Mouse (Mus musculus): ENCODE results near the gene Ndufb10.
"Not testable (repeated sequence)": the region's sequence is repeated elsewhere in the genome, so short reads cannot be mapped to it uniquely, and the experiment has no call there.

The Ndufb10 gene

DNA sequence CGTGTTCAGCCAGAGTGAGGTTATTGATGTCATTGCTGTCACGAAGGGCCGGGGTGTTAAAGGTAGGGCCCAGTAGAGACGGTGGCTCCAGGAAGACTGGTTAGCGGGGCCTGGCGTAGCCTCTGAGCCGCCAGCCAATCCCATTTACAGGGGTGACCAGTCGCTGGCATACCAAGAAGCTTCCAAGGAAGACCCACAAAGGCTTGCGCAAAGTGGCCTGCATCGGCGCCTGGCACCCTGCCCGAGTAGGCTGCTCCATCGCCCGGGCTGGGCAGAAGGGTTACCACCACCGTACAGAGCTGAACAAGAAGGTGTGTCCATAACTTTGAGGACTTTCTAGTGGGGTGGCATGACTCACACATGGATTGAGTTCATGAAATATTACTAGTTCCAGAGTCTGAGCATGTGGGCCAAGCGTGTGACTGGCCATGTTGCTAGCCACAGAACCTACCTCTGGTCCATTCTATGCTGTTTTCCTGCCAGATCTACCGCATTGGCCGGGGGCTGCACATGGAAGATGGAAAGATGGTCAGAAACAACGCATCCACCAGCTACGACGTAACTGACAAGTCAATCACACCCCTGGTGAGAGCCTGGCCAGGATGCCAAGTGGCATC is 9.3 kb upstream of the Ndufb10 start:
- DNase-seq, result peak; percentile 24

DNA sequence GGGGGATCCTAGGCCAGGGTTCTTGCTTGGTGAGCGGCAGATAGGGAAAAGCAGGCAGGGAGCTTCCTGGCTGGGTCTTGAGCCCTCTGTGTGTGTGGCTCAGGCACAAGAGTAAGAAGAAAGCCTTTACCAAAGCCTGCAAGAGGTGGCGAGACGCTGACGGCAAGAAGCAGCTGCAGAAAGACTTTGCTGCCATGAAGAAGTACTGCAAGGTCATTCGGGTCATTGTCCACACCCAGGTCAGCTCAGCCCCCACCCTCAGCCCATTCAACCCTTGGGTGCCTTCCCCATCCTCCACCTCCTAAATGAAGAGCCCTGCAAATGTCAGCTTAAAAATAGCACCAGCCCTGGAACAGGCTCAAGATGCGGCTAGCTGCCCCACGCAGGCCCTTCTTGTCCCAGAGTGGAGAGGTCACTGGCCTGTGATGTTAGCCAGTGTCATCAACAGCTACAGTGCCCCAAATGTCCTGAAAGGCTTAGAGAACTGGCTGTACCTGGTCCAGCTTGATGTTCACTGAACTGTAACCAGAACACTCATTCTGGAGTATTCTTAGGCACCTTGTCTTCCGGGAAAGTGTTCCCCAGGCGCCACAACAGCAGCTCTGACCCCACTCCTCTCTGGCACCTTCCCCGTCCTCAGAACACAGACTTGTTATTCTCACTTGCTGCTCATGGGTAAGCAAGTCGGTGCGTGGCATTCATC is 8.1 kb upstream of the Ndufb10 start:
- peak; percentile 67 for DNase-seq

DNA sequence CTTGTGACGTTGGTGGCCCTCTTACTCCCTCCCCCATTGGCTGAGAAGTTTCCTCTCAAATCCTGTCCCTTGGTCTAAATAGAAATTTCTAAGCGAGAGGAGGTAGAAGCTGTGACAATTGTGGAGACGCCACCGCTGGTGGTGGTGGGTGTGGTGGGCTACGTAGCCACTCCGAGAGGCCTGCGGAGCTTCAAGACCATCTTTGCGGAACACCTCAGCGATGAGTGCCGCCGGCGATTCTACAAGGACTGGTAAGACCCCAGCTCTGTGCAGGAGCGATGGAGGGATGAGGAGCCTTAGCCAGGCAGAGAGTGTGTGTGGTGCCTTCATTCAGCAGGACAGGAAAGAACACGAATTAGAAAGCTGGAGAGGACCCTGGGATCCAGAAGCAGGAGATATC is 6.5 kb upstream of the Ndufb10 start:
- DNase-seq, result no peak

DNA sequence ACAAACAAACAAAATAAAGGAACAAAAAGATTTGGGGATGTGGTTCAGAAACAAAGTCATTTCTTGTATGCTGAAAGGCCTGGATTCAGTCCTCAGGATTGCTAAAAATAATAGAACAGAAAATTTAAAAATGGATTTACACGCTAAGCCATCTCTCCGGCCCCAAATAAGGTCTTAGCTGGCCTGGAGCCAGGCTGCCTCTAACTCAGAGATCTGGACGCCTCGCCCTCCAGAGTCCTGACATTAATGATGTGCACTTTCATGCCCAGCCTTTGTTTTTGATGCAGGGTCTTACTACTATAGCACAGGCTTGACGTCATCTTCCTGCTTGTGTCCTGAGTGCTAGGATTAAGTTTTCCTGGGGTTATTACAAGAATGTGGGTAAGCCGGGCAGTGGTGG is 4.8 kb upstream of the Ndufb10 start:
- DNase-seq, result no peak

DNA sequence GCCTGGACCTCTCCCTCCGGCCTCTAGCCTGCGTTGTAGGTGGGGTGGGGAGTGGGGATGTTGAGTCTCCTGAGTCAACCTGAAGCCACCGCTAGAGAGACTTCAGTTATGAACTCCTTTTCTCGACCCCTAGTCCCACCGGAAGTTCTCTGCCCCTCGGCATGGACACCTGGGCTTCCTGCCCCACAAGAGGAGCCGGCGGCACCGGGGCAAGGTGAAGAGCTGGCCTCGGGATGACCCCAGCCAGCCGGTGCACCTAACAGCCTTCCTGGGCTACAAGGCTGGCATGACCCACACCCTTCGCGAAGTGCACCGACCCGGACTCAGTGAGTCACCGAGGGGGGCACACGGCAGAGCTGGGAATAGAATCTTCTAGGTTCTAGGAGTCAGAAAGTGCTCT is 3.9 kb upstream of the Ndufb10 start:
- no peak for DNase-seq

DNA sequence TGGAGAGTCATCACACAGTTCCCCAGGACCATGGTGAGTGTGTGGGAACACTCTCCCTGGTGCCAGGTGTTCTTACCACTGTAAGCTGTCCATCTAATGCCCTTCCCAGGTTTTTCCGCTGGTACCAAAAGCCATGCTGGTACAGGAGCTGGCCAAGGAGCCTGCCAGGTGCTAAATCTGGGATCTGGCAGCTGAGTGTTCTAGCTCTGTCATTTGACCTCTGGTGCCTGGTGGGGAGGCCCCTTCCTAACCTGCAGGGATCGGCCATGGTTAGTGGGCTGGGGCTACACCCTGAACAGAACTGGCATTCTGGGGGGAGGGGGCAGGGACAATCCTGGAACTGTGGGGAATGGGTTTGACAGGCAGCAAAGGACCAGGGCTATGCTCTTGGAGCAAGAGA is 3.3 kb upstream of the Ndufb10 start, which contains the start of gene Rpl3l:
TSS of gene Rpl3l (plus strand) at position 203 of the 400 bp plus-strand sequence.
- no peak for DNase-seq

DNA sequence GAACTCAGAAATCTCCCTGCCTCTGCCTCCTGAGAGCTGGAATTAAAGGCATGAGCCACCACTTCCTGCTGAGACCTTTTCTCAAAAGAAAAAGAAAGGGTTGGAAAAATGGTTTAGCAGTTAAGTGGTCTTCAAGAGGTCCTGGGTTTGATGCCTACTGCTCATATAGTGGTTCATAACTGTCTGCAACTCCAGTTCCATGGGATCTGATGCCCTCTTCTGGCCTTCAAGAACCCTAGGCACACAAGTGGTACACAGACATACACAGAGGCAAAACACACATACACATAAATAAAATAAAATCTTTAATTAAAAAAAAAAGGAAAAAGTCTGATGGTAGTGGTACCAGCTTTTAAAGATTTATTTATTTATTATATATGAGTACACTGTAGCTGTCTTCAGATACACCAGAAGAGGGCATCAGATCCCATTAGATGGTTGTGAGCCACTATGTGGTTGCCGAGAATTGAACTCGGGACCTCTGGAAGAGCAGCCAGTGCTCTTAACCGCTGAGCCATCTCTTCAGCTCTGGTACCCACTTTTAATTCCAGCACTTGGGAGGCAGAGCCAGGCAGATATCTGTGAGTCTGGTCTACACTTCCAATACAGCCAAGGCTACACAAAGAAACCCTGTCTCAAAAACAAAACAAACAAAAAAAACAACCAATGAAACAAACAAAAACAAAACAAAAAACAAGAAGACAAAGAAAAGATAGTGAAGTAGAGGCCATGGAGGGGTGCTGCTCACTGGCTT is 1.5 kb upstream of the Ndufb10 start:
- peak; percentile 9 for DNase-seq

DNA sequence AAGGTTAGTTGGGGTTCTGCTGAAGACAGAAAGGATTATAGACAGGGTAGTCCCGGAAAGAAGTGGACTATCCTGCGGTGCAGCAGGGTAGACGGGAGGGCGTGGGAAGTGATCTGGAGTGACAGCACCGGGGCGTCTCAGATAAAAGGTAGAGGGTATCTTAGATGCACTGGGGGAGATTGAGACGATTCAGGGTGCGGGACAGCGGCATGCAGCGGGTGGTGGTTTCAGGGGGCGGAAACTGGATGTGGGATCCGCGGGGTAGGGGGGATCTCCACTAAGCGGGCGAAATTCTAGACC is 447 bp downstream of the Ndufb10 start:
- DNase-seq, result no peak

DNA sequence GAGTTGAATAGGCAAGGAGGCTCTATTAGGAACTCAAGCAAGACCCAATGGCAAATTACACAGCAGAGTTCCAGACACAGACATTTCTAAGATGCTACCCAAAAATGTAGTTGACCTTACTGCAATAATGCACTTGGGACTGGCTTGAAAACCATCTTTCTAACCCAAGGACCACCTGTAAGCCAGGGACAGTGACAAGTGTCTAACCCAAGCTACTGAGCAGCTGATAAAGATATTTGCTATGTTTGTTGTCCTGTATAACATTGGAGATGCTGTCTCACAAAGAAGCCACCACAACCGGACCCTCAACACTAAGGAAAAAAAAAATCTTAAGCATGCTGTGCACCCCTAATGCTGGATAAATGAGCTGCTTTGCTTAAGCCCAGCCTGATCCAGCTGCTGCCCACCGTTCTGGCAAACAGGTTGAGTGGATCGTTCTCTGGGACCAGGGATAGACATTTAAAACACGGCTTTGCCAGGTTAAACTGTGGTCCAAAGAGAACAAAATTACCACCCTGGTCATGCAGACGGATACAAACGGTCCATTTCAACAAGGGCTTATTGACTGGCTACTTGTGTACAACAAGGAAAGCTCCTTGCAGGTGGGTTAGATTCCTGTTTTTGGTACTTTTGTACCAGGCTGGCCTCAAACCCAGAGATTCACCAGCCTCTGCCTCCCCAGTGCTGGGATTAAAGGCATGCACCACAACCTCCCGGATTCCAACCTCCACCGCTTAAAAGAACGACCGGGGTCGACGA is 977 bp downstream of the Ndufb10 start:
- DNase-seq, result no peak

DNA sequence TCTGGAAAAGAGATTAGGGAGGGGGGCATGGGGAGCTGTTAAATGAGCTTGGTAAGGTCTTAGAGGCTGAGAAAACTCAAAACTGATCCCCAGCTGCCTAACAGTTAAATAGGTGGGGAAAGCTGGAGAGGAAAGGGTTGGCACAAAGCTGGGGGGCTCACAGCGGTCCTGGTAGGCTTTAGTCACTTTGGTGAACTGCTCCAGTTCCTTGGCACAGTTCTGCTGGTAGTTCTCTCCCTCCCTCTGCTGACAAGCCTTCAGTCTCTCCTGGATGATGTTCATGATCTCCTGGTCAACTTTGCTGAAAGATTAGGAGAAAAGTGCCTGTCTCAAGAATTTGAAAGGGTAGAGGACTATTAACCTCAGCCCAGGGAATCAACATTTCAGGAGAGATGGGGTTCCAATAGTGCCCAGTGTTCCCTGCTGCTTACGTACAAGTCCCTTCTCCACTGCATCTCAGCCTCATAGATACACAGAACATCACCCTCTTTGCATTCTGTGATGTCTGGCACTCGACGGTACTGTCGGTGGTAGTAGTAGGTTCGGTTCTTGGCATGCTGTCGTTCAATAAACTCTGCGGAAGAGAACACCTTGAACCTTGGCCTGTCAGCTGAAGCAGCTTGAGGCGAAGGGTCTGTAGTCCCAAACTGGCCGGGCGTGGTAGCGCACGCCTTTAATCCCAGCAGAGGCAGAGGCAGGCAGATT is 1.9 kb downstream of the Ndufb10 start:
- DNase-seq, result no peak

DNA sequence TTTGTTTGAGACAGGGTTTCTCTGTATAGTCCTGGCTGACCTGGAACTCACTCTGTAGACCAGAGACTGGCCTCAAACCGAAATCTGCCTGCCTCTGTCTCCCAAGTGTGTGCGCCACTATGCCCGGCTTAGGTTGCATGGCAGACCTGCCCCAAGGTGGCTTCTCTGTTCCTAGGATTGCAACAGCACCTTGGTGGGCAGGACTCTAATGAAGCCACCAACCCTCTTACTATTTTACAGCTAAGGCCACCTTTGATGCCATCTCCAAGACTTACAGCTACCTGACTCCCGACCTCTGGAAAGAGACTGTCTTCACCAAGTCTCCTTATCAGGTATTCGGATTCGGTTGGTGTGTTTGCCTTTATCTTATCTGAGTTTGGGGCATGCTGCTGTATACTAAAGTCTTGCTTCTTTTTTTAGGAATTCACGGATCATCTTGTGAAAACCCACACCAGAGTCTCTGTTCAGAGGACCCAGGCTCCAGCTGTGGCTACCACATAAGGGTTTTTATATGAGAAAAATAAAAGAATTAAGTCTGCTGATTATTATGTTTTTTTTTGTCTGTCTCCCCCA is 2.8 kb downstream of the Ndufb10 start:
- not testable (repeated sequence) for DNase-seq

DNA sequence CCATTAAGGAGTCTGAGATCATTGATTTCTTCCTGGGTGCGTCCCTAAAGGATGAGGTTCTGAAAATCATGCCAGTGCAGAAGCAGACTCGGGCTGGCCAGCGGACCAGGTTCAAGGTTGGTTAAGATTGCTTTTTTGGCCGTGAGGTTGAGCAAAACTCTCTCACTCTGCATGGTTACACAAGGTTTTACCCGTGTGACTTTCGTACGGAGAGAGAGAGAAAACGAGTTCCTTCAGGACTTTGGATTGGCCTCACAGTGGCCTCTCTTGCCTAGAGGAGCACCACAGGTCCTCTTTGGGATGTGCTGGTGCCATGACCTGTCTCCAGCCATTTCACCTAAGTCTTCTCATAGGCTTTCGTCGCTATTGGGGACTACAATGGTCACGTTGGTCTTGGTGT is 3.7 kb downstream of the Ndufb10 start:
- peak; percentile 46 for DNase-seq

DNA sequence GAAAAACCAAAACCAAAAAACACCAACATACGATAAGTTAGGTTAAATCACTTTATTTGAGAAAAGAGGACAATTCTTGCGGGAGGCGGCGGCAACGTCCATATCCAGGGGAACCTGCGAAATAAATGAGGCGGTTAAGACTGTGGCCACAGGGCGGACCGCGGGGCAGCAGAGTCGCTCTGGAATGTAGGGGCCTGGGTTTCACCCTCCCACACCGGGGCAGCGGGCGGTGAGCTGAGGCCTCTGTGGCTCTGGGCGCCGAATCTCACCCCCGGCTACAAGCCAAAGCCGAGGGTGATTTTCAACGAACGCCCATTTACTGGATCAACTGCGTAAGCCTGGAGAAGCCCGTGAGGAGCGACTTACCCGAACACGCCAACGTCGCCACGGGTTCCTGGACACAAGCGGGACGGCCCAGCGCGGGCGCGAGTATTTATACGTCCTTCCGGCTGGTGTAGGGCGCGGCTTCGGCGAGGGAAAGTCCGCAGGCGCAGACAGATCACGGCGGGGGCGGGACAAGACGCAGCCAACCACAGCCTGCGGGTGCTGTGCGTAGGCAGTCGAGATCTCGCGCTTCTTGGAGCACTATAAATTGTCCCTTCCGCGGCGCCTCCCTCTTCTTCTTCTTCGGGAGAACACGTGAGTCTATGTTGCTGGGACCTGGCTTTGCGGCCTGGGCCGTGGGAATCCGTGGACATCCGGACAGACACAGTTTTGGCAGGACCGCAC is 4.6 kb downstream of the Ndufb10 start:
- peak; percentile 99 for DNase-seq

DNA sequence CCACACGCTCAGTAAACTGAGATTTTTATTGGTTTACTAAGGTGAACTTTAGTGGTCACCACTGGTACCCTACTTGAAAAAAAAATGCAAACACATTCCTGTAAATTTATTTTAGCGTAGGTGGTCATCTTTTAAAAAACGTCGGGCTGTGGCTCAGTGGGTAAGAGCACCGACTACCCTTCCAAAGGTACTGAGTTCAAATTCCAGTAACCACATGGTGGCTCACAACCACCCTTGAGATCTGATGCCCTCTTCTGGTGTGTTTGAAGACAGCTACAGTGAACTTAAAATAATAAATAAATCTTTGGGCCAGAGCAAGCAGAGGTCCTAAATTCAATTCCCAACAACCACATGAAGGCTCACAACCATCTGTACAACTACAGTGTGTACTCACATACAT is 5.3 kb downstream of the Ndufb10 start:
- DNase-seq, result not testable (repeated sequence)

DNA sequence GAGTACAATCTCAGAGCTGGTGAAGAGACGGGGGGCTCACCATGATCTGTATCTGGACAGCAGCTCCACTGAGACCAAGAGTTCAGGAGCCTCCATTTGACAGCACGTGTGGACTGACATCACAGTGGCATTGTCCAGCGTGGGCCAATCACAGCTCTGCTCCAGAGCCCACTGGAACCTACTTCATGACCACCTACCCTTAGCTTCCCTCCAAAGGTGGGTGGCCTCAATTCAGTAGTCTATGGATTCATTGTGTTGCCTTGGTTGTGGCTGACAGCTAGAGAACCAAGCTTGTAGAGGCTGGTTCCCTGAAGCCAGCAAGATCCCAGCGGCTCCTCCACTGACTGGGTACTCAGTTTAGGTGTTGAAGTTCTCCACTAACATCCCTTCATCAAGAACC is 6.3 kb downstream of the Ndufb10 start, which contains the start of the genes Rnf151 and Rps2:
TSS of gene Rnf151 (minus strand) at position 121 of the 400 bp plus-strand sequence.
TSS of gene Rps2 (plus strand) at position 174 of the 400 bp plus-strand sequence.
- DNase-seq, result no peak

DNA sequence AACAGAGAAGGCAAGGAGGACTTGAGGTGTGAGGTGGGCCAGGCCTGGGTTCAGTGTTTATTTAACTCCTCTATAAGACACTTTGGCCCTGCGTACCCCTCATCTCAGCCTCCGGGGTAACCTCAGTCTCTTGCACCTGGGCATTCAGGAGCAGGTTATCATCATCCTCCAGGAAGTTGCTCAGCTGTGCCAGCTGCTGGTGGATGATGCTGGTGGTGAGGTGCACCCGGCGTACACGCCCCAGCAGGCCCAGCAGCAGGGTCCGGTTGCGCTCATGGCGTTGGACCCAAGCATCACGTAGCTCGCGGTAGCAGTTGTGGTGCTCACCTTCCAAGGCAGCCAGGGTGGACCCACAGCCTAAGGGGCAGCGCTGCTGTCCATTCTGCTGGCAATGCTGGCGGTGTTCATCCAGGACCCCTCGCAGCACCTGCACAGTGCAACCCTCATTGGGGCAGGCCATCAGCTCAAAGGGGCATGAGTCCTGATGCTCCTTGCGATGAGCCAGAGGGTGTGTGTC is 8.1 kb downstream of the Ndufb10 start:
- no peak for DNase-seq

DNA sequence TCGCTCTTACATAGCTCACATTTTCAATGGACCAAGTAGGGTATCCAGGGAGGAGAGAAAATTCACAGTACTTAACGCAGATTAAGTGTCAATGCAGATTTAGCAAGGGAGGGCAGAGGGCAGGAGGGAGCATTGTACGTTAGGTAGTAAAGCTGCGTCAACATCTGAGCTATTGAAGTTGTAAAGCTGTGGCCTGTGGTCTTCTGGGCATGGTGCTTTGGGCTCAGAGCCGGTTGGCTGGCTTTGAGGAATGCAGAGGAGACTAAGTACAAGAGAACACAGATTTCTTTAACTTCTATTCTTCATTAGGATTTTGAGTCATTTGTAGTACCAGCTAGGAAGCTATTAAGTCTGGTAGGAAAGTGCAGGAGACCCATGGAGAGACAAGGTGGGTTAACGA is 8.7 kb downstream of the Ndufb10 start:
- no peak for DNase-seq

DNA sequence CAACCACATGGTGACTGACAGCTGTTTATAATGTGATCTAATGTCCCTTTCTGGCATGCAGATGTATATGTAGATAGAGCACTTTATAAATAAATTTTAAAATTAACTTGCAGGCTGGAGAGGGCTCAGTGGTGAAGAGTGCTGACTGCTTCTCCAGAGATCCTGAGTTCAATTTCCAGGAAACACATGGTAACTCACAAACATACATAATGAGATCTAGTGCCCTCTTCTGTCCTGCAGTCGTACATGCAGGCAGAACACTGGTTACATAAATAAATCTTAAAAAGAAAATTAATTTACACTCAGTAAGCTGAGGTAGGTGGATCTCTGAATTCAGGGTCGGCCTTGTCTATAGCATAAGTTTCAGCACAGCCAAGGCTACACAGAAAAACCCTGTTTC is 15.6 kb downstream of the Ndufb10 start:
- no peak for DNase-seq

DNA sequence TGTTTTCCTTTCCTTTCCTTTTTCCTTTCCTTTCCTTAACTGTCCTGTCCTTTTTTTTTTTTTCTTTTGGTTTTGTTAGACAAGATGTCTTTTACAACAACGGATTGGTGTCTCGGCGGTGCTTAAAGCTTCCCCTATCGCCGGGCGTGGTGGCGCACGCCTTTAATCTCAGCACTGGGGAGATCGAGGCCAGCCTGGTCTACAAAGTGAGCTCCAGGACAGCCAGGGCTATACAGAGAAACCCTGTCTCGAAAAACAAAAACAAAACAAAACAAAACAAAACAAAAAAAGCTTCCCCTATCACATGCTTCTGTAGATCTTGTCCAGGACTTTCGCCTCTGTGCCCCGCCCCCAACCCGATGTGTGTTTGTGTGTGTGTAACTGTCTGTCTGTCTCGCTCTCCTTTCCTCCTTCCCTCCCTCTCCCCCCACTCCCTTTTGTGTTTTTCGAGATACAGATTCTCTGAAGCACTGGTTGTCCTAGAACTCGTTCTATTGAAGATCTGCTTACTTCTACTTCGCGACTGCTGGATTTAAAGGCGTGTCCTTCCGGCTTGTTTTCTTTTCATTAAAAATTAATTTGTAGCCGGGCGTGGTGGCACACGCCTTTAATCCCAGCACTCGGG is 16.4 kb downstream of the Ndufb10 start:
- no peak for DNase-seq

DNA sequence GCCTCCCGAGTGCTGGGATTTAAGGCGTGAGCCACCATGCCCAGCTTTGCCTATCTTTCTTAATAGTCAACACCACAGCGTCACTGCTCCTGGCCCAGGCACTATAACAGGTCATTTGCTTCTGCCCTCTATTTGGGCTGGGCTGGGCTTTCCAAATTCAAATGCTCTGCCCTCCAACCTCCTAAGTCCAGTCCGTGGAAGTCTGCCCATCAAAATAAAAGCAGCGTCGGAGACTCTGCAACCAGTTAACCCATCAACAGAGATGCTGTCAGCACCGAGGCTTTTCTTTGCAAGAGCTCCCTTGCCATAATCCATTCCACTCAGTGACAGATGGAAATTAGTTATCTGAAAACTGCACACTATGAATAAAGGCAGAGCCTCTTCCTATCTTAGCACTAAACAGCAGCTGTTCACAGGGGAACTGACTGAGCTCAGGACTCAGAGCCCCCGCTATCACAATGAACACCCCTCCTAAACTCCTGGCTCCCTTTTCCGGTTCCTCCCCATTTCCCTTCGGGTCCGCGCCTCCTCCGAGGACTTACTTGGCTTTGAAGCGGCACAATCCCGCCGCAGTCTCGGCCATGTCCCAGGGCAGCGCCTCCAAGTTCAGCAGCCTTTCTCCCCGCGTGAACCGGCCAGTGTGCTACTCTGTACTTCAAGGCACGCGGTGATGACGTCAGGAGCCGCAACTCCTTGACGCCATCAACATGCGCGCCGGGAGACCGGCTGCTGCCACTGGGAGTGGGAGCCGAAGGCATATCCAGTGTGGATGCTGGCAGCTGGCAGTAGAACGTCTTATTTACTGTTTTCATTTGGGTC is 17.1 kb downstream of the Ndufb10 start, which contains the start of gene Tbl3:
TSS of gene Tbl3 (minus strand) at position 679 of the 819 bp plus-strand sequence.
- DNase-seq, result peak; percentile 95
